Mouse (Mus musculus): ENCODE measurements around the gene Pkd2.

The Pkd2 gene

DNA sequence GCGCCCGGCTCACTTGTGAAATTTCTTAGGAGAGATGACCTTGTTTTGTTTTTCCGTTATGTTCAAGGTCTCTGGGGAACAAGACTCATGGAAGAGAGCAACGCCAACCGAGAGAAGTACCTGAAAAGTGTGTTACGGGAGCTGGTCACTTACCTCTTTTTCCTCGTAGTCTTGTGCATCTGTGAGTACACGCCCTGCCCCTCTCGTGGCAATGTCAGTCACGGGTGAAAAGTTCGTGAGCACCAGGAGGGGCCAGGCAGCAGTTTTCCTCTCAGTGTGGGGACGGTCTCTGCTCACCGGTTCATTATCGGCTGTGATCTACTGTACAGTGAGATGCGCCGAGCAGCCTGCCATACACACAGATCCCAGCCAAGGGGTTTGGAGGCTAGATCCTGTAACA lies 7.6 kb downstream of the Pkd2 start:
- no peak for DNase-seq

DNA sequence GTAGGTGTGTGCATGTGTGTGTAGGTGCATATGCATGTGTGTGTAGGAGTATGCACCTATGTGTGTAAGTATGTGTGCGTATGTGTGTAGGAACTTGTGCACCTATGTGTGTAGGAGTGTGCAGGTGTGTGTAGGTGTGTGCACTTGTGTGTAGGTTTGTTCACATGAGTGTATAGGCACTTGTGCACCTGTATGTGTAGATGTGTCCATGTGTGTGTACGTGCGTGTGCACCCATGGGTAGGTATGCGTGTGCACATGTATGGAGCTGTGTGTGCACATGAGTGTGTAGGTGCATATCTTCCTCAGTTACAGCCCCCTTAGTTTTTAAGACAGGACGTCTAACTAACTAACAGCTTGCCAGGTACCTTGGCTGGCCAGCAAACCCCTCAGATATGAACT lies 9.3 kb downstream of the Pkd2 start:
- DNase-seq: no peak

DNA sequence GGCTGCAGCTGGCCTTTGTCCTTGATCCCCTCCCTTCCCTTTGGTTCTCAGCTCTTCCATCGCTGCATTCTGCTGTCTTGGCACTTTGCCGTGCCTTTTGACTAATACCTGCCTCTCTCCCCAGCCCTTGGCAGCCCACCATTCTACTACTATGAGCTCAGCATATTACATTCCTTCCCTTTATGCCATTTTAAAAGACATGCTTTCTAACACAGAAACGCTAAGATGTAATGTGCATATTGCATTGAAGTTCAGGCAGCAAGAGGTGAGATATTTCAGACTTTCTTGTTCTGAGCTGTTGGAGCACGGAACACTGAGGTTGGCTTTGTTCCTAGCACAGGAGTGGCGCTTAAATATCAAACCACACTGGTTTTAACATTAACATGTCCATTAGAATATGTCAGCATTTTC lies 11.7 kb downstream of the Pkd2 start:
- peak; percentile 90 for DNase-seq

GRCm38 (mm10) chr5:104472371-104472770 lies 13.1 kb downstream of the Pkd2 start:
- peak; percentile 42 for DNase-seq

- peak; percentile 69 for DNase-seq
Observed at GRCm38 (mm10) chr5:104480367-104480766, 21.1 kb downstream of the Pkd2 start.

DNA sequence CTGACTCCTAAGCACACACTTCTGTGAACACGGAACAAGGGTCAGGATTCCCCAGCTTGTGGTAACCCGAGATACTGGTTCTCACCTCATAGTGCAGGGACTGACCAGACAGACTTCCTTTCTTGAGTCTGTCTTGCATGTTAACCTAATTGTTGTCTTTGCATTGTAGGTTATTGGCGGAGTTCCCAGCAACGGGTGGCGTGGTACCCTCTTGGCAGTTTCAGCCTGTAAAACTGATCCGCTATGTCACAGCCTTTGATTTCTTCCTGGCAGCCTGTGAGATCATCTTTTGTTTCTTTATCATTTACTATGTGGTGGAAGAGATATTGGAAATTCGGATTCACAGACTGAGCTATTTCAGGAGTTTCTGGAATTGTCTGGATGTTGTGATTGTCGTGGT lies 23.6 kb downstream of the Pkd2 start:
- no peak for DNase-seq

DNA sequence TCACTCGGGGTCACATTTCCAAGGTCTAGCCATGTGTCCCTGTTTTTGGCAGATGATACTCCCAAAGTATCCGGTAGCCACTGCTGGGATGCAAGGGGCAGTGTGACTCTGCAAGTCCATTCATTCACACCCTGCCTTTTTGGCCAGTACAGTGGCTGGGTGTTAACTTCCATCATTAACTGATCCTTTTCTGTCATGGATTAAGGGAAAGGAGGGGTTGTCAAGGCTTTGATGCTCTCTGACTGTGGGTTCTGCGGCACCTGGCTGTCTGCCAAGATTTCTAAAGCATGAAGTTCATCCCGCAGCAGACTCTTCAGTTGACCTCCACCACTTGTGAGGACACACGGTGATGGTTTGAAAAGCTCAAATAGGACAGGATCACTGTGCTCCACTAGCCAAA lies 32.3 kb downstream of the Pkd2 start:
- DNase-seq: no peak

GRCm38 (mm10) chr5:104504883-104505282 lies 45.6 kb downstream of the Pkd2 start:
- peak; percentile 72 for DNase-seq

GRCm38 (mm10) chr5:104507829-104508194 lies 48.6 kb downstream of the Pkd2 start:
- no peak for DNase-seq

DNA sequence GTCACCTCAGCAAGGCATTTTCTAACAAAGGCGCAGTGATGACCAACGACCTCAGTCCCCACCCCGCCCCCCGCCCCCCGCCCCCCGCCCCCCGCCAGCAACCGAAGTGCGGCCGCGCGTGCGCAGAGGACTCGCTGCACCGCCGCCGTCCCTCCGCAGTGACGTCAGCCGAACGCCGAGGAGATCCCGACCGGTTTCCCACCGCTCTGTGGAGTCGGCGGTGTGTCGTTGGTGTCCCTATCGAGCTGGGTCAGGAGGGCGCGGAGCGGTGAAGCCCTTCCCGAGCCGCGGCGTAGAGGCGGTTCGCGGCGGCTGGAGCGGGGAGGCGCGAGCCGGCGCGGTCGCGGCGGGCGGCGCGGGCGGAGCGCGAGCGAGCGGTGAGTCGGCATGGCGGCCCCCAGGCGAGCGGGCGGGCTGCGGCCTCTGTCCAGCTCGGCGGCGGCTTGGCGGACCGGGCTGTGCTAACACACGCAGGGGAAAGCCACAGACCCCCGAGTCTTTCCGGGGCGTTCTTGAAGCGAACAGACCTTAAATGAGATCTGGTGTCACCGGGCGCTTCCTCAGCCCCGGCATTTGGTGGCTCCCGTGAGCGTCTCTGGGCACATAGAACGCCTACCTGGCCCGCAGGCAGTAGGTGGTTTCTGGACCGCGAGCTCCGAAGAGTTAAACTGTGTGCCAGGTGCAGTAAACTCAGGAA lies 49.1 kb downstream of the Pkd2 start, which contains the start of gene BC005561:
TSS of gene BC005561 (plus strand) at position 158 of the 697 bp plus-strand sequence.
- peak; percentile 83 for DNase-seq

- DNase-seq: peak; percentile 82
Observed at GRCm38 (mm10) chr5:104511211-104511610, 52.0 kb downstream of the Pkd2 start.

DNA sequence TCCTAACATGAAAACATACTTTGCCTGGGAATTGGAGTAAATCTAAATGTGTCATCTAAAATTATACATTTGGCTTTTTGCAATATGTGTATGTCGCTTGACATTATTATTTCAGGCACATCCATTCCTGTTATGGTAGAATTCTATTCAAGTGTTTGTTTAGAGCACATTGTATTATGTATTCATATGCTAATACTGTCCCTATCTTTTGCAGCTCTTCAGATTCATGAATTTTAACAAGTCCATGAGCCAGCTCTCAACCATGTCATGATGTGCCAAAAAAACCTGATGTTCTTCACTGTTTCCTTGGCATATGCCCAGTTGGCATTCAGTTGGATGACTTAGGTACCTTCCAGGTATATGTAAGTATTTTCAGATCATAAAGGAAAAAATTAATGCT lies 79.4 kb downstream of the Pkd2 start:
- no peak for DNase-seq

GRCm38 (mm10) chr5:104539331-104539730 lies 80.1 kb downstream of the Pkd2 start:
- no peak for DNase-seq

Data from kidney, adult 9 months (tissue).